In the genomic region with DNA sequence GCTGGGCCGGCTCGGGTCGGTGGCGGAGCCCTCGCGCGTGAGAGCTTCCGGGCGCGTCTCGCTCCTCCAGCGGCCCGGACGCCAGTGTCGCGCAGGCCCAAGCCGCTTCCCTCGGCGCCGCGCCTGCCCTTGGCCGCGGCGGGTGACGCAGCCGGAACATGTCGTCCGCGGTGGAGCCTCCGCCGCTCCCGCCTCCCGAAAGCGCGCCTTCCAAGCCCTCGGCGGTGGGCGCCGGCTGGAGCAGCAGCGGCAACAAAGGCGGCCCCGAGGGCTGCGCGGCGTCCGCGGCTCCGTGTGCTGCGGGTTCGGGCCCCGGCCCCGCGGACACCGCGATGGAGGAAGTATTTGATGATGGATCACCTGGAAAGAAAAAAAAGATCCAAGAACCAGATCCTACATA, we compare ENCODE assay signal across 13 mouse cellular contexts. TPM values are rescaled to one million over a fixed set of nuclear protein-coding genes. Genes with fewer than 3 reads are reported as not detected.
DNase-seq lines count a peak whose midpoint lies in the region; ATAC-seq and TF ChIP-seq lines count a peak whose summit lies in the region.
"Not testable (repeated sequence)": the region's sequence is repeated elsewhere in the genome, so short reads cannot be mapped to it uniquely, and the experiment has no call there.
"Had no signal": no experiment of that assay in that cellular context is flagged by ENCODE, and none has a peak within 500 bp of the region (broad histone marks: within the 10 kb centered on the region; RNA-seq: fewer than 3 reads in every experiment).

No protein-coding gene starts in this region.

- WGBS in embryonic facial prominence, embryonic 13.5 days, result 23% methylated on average over 55 of the region's 55 CpGs
- WGBS in heart, embryonic 13.5 days, result 16% methylated on average over 55 of the region's 55 CpGs
- 22% methylated on average over 55 of the region's 55 CpGs for WGBS in hindbrain, postnatal 0 days
- 19% methylated on average over 55 of the region's 55 CpGs for WGBS in limb, embryonic 12.5 days
- WGBS in midbrain, embryonic 10.5 days, result 21% methylated on average over 55 of the region's 55 CpGs

- not testable (repeated sequence) for H3K27me3 ChIP-seq in embryonic facial prominence, embryonic 13.5 days; heart, embryonic 13.5 days (replicated peaks); hindbrain, postnatal 0 days (ENCODE audit: insufficient read depth, low read length); limb, embryonic 12.5 days; midbrain, embryonic 10.5 days (ENCODE audit: low read depth, poor library complexity, severe bottlenecking)

- ATAC-seq in embryonic facial prominence, embryonic 13.5 days (ENCODE audit: insufficient number of reproducible peaks, insufficient read depth, low FRiP score, low TSS enrichment, low read depth); heart, embryonic 13.5 days (ENCODE audit: extremely low read depth, insufficient number of reproducible peaks, low FRiP score, low TSS enrichment); hindbrain, postnatal 0 days; limb, embryonic 12.5 days (ENCODE audit: insufficient number of reproducible peaks, insufficient read depth, low FRiP score, low TSS enrichment, low read depth): not testable (repeated sequence)

- not testable (repeated sequence) for TF ChIP-seq CTCF in hindbrain, postnatal 0 days (IDR thresholded peaks at IDR 0.05; ENCODE audit: low read depth)

- H3K9ac ChIP-seq in embryonic facial prominence, embryonic 13.5 days; hindbrain, postnatal 0 days (replicated peaks; ENCODE audit: low read length); limb, embryonic 12.5 days (replicated peaks): not testable (repeated sequence)
- H3K9ac ChIP-seq in heart, embryonic 13.5 days, result 0 out of 2 replicates have a peak overlapping the region, but pooled peaks have one; percentile 12

- peak overlapping the region; percentile 30 for H3K4me3 ChIP-seq in embryonic facial prominence, embryonic 13.5 days
- peak overlapping the region; percentile 45 for H3K4me3 ChIP-seq in heart, embryonic 13.5 days
- H3K4me3 ChIP-seq in hindbrain, postnatal 0 days (ENCODE audit: low read length), result not testable (repeated sequence)
- peak overlapping the region; percentile 25 for H3K4me3 ChIP-seq in limb, embryonic 12.5 days (replicated peaks)
- peak overlapping the region; percentile 47 for H3K4me3 ChIP-seq in midbrain, embryonic 10.5 days

- peak; percentile 3 for DNase-seq in MN1 (ENCODE audit: low spot score)
- DNase-seq in hindbrain, postnatal 0 days (ENCODE audit: low spot score), result not testable (repeated sequence)
- DNase-seq in midbrain, embryonic 10.5 days (ENCODE audit: low spot score), result peak; percentile 19
- peak; percentile 9 for DNase-seq in ovary, postnatal 36 days (ENCODE audit: low spot score)
- peak; percentile 33 for DNase-seq in yolk sac, embryonic 10.5 days (ENCODE audit: low spot score)

- peaks cover 23% of the 10 kb centered on the region for H3K9me3 ChIP-seq in embryonic facial prominence, embryonic 13.5 days
- H3K9me3 ChIP-seq in heart, embryonic 13.5 days, result peaks cover 31% of the 10 kb centered on the region
- H3K9me3 ChIP-seq in hindbrain, postnatal 0 days (ENCODE audit: low read length), result peaks cover 12% of the 10 kb centered on the region
- peaks cover 36% of the 10 kb centered on the region for H3K9me3 ChIP-seq in limb, embryonic 12.5 days
- H3K9me3 ChIP-seq in midbrain, embryonic 10.5 days (replicated peaks), result peaks cover 38% of the 10 kb centered on the region

- not testable (repeated sequence) for H3K27ac ChIP-seq in embryonic facial prominence, embryonic 13.5 days; heart, embryonic 13.5 days (replicated peaks); hindbrain, postnatal 0 days; limb, embryonic 12.5 days; midbrain, embryonic 10.5 days (replicated peaks)

- H3K4me2 ChIP-seq in embryonic facial prominence, embryonic 13.5 days, result peak overlapping the region; percentile 50
- H3K4me2 ChIP-seq in heart, embryonic 13.5 days, result peak overlapping the region; percentile 65
- 0 out of 2 replicates have a peak overlapping the region, but pooled peaks have one; percentile 5 for H3K4me2 ChIP-seq in hindbrain, postnatal 0 days (ENCODE audit: low read depth, low read length)
- peak overlapping the region; percentile 42 for H3K4me2 ChIP-seq in limb, embryonic 12.5 days

- not testable (repeated sequence) for H3K36me3 ChIP-seq in embryonic facial prominence, embryonic 13.5 days; heart, embryonic 13.5 days; hindbrain, postnatal 0 days (ENCODE audit: insufficient read depth, low read length); limb, embryonic 12.5 days; midbrain, embryonic 10.5 days

- H3K4me1 ChIP-seq in embryonic facial prominence, embryonic 13.5 days; heart, embryonic 13.5 days; hindbrain, postnatal 0 days (ENCODE audit: insufficient read depth, low read length); limb, embryonic 12.5 days (replicated peaks); midbrain, embryonic 10.5 days: not testable (repeated sequence)

RNA-seq across cellular contexts. Expression of gene Zfp987, which starts 29.5 kb away (rescaled TPM):
- polyA plus RNA-seq in embryonic facial prominence, embryonic 13.5 days (2015; fragmentation: Nextera tagmentation; extraction: Ambion mirVana), result not detected in 2 replicates
- polyA plus RNA-seq in heart, embryonic 13.5 days (2015; fragmentation: Nextera tagmentation; extraction: Ambion mirVana), result 0.09 TPM in 1 of 2 replicates, not detected in the other
- total RNA-seq in hindbrain, postnatal 0 days (2014; rRNA removed), result not detected in 2 replicates
- not detected in 2 replicates for polyA plus RNA-seq in hindbrain, postnatal 0 days (2015; fragmentation: Nextera tagmentation; extraction: Ambion mirVana)
- 0.08 and 0.09 TPM in 2 replicates for polyA plus RNA-seq in limb, embryonic 12.5 days (2016; fragmentation: Nextera tagmentation; extraction: Ambion mirVana)
- polyA plus RNA-seq in midbrain, embryonic 10.5 days (2016; fragmentation: Nextera tagmentation; extraction: Ambion mirVana), result 0.06 TPM in 1 of 2 replicates, not detected in the other
- total RNA-seq: gastrocnemius, adult 8-10 months; heart, postnatal 10 days; left cerebral cortex, postnatal 25 days had no signal
- polyA plus RNA-seq: C2C12; forebrain, embryonic 14.5 days had no signal

Comparison
In these comparisons a context has a peak if more than half of its experiments do, and no peak if none do; other contexts are left out.
1. H3K4me2 ChIP-seq: peak in every context shown above with its lines; median percentile 65 in heart, embryonic 13.5 days; 50 in embryonic facial prominence, embryonic 13.5 days; 42 in limb, embryonic 12.5 days; 5 in hindbrain, postnatal 0 days.